Mouse (Mus musculus) CH12.LX (cell line): ENCODE data around the gene C2cd3. TPM values are rescaled to one million over a fixed set of nuclear protein-coding genes. Genes with fewer than 3 reads are reported as not detected.

Source experiments
- DNase-seq: peaks from one replicate; pipeline ENCODE4 v3.0.0-alpha.2; 2013; ENCODE audit errors: extremely low read depth
- H3K27ac ChIP-seq: 2 replicates; pipeline ENCODE4 v1.5.1; 2012; ENCODE audit warnings: low read depth, mild to moderate bottlenecking, control low read depth, moderate library complexity; ENCODE audit not compliant: insufficient read depth
- H3K27me3 ChIP-seq: replicated peaks from 2 replicates; pipeline ENCODE3; 2012; ENCODE audit warnings: inconsistent platforms
- H3K36me3 ChIP-seq, 2 experiments: replicated peaks in 1 of 2; 2 replicates each; pipeline versions ENCODE3 to v1.6.1; 2012; ENCODE audit warnings: inconsistent platforms in 1 of 2, low read length in 1 of 2, mild to moderate bottlenecking in 1 of 2, mixed read lengths in 1 of 2, moderate library complexity in 1 of 2; ENCODE audit not compliant: control insufficient read depth in 1 of 2, insufficient read depth in 1 of 2
- H3K4me1 ChIP-seq, 2 experiments: 2 replicates each; pipeline ENCODE4 v1.6.1; 2012; ENCODE audit warnings: inconsistent platforms in 1 of 2, moderate library complexity in 1 of 2; ENCODE audit not compliant: insufficient read depth in 2 of 2, control insufficient read depth in 1 of 2
- H3K4me2 ChIP-seq: 2 replicates; pipeline ENCODE4 v1.6.1; 2012; ENCODE audit warnings: low read depth, mild to moderate bottlenecking, control low read depth; ENCODE audit not compliant: poor library complexity, insufficient read depth, severe bottlenecking
- H3K4me3 ChIP-seq, 3 experiments: fragments of 150-350 bp in 1 of 3; sonication (generic) in 1 of 3; replicated peaks in 1 of 3; 2 replicates each; pipeline versions ENCODE3 to v1.5.1; 2011 to 2012; ENCODE audit warnings: low read depth in 2 of 3, low read length in 2 of 3, mild to moderate bottlenecking in 2 of 3, moderate library complexity in 2 of 3, control low read depth in 1 of 3, improper control_type of control experiment in 1 of 3, inconsistent platforms in 1 of 3, mixed read lengths in 1 of 3; ENCODE audit not compliant: poor library complexity in 1 of 3
- H3K79me2 ChIP-seq: replicated peaks from 2 replicates; pipeline ENCODE4 v1.6.1; 2012; ENCODE audit warnings: mild to moderate bottlenecking, moderate library complexity; ENCODE audit not compliant: control insufficient read depth, poor library complexity, insufficient read depth, severe bottlenecking; ENCODE audit errors: extremely low read depth
- H3K9ac ChIP-seq: 2 replicates; pipeline ENCODE4 v1.6.1; 2012; ENCODE audit warnings: low read depth, mild to moderate bottlenecking, control low read depth, moderate library complexity; ENCODE audit not compliant: insufficient read depth
- H3K9me3 ChIP-seq: replicated peaks from 2 replicates; pipeline ENCODE3; 2012; ENCODE audit warnings: low read length, inconsistent platforms, mixed read lengths
- BHLHE40 ChIP-seq: IDR thresholded peaks from 2 replicates; pipeline ENCODE4 v1.6.1; 2011; ENCODE audit warnings: mild to moderate bottlenecking, low read depth, low read length, improper control_type of control experiment
- EP300 ChIP-seq: IDR thresholded peaks from 2 replicates; pipeline ENCODE4 v1.6.1; 2011; ENCODE audit warnings: low read length, improper control_type of control experiment
- JUN ChIP-seq: IDR thresholded peaks from 2 replicates; pipeline ENCODE4 v1.6.1; 2011; ENCODE audit warnings: low read depth, mild to moderate bottlenecking, low read length, improper control_type of control experiment, moderate library complexity; ENCODE audit not compliant: insufficient read depth
- KAT2A ChIP-seq: IDR thresholded peaks from 2 replicates; pipeline ENCODE4 v1.6.1; 2012; ENCODE audit warnings: low read length, improper control_type of control experiment, inconsistent platforms; ENCODE audit not compliant: insufficient replicate concordance
- MAFK ChIP-seq: IDR thresholded peaks from 2 replicates; pipeline ENCODE4 v1.6.1; 2011; ENCODE audit warnings: low read length, improper control_type of control experiment; ENCODE audit not compliant: insufficient replicate concordance
- MAX ChIP-seq: IDR thresholded peaks from 2 replicates; pipeline ENCODE4 v1.6.1; 2011; ENCODE audit warnings: low read length, improper control_type of control experiment
- MYC ChIP-seq: IDR thresholded peaks from 2 replicates; pipeline ENCODE4 v1.6.1; 2011; ENCODE audit warnings: low read depth, mild to moderate bottlenecking, improper control_type of control experiment, low read length
- NRF1 ChIP-seq: IDR thresholded peaks from 2 replicates; pipeline ENCODE4 v1.6.1; 2014; ENCODE audit warnings: low read depth, mild to moderate bottlenecking, inconsistent platforms, low read length, improper control_type of control experiment, moderate library complexity
- POLR2A ChIP-seq: IDR thresholded peaks from 2 replicates; pipeline ENCODE4 v1.6.1; 2011; ENCODE audit warnings: low read depth, mild to moderate bottlenecking, improper control_type of control experiment, low read length
- POLR2AphosphoS2 ChIP-seq: IDR thresholded peaks from 2 replicates; pipeline ENCODE4 v1.6.1; 2011; ENCODE audit warnings: low read depth, low read length, improper control_type of control experiment
- SMC3 ChIP-seq: IDR thresholded peaks from 2 replicates; pipeline ENCODE4 v1.6.1; 2011; ENCODE audit warnings: low read depth, low read length, improper control_type of control experiment
- TBP ChIP-seq: conservative IDR thresholded peaks from 2 replicates; pipeline ENCODE4 v1.6.1; 2011; ENCODE audit warnings: low read depth, low read length, improper control_type of control experiment
- USF1 ChIP-seq: IDR thresholded peaks from 2 replicates; pipeline ENCODE4 v1.6.1; 2014; ENCODE audit warnings: low read depth, mild to moderate bottlenecking, inconsistent platforms, low read length, improper control_type of control experiment
- USF2 ChIP-seq: conservative IDR thresholded peaks from 2 replicates; pipeline ENCODE4 v1.6.1; 2011; ENCODE audit warnings: low read depth, low read length, improper control_type of control experiment
- ZKSCAN1 ChIP-seq: IDR thresholded peaks from 2 replicates; pipeline ENCODE4 v1.6.1; 2012; ENCODE audit warnings: low read depth, inconsistent platforms, low read length, improper control_type of control experiment, borderline replicate concordance
- ZNF384 ChIP-seq: IDR thresholded peaks from 2 replicates; pipeline ENCODE4 v1.6.1; 2012; ENCODE audit warnings: low read depth, low read length, improper control_type of control experiment, inconsistent platforms
- dilution Hi-C: fragments of 300-500 bp; cut with MboI; formaldehyde crosslinking; loops from 2 replicates; pipeline ENCODE4 v1.14.3; 2020; ENCODE audit warnings: low sequenced_read_pairs; ENCODE audit not compliant: extremely low pct_unique_long_range_greater_than_20kb, extremely low pct_ligation_motif_present
- in situ Hi-C: fragments of 300-500 bp; cut with MboI; formaldehyde crosslinking; loops from 3 replicates; pipeline ENCODE4 v1.14.3; 2019; ENCODE audit warnings: low sequenced_read_pairs, low pct_ligation_motif_present, low pct_unique_long_range_greater_than_20kb, mixed read lengths
- polyA plus RNA-seq: library from polyadenylated mRNA; unstranded; fragments of >175 nt; gene quantifications from 2 replicates; pipeline ENCODE4 v1.2.1, GENCODE M21; 2012; ENCODE audit warnings: low read depth; ENCODE audit not compliant: insufficient read length
- total RNA-seq, 2 experiments: library from RNA; depleted of rRNA; stranded (reverse); fragments of 300-350 nt in 1 of 2; fragments of >200 nt in 1 of 2; gene quantifications; 2 replicates each; pipeline ENCODE4 v1.2.3; 2012 to 2014

C2cd3 gene
- total and polyA plus RNA-seq, 3 experiments = 11.7 to 25.0 (median 16.7) TPM

DNA sequence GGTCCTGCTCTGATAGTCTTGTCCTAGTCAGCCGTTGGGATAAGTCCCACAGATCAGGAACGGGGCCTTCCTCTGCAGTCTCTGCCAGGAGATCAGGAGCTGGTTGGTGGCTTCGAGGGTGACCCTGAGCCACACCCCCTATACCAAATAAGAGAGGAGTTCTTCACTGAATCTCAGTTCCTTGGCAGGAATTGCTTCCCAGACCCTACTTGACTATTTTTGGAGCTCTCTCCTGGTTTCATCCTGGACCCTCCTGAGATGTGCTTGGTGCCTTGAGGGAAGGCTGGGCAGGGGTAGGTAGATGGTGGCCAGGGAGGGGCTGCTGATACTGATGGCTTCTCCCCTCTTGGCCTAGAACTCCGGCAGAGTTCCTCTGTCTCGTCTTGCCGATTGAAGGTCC is 124.3 kb downstream of the C2cd3 start:
- H3K27me3 ChIP-seq = no peaks in the 10 kb centered on the region
- H3K9ac ChIP-seq = peak overlapping the region; percentile 75
- dilution Hi-C loops = no loop called here
- peaks cover 12 to 61% of the 10 kb centered on the region in 2 experiments for H3K4me1 ChIP-seq
- H3K27ac ChIP-seq = peak overlapping the region; percentile 91
- H3K9me3 ChIP-seq = no peaks in the 10 kb centered on the region
- in situ Hi-C loops = no loop called here
- H3K4me2 ChIP-seq = peak overlapping the region; percentile 61
- H3K36me3 ChIP-seq = peaks cover 44 to 66% of the 10 kb centered on the region in 2 experiments
- peaks cover 25% of the 10 kb centered on the region for H3K79me2 ChIP-seq
- H3K4me3 ChIP-seq = peak overlapping the region; percentile 35 to 48 (median 44)
- DNase-seq = no peak
- TF ChIP-seq BHLHE40 = no peak
- TF ChIP-seq NRF1 = no peak
- TF ChIP-seq USF2 = no peak
- no peak for TF ChIP-seq SMC3
- TF ChIP-seq MAFK = no peak
- TF ChIP-seq USF1 = no peak
- TF ChIP-seq KAT2A = no peak
- TF ChIP-seq TBP = no peak
- no peak for TF ChIP-seq POLR2A
- no peak for TF ChIP-seq JUN
- no peak for TF ChIP-seq ZKSCAN1
- TF ChIP-seq POLR2AphosphoS2 = no peak
- TF ChIP-seq ZNF384 = no peak
- TF ChIP-seq, all 38 proteins: peak for 0

DNA sequence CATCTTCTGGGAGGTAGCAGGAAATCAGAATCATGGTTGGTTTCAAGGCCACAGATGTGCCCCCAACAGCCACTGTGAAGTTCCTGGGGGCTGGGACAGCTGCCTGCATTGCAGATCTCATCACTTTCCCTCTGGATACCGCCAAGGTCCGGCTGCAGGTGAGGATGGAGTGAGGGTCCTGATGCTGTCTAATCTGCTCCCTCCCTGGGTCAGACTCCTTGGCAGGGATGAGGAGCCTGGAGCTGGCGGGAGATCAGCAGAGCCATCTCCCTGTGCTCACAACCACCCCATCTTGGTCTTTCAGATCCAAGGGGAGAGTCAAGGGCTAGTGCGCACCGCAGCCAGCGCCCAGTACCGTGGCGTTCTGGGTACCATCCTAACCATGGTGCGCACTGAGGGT is 124.8 kb downstream of the C2cd3 start:
- Histone ChIP-seq H3K36me3 (peaks cover 44 to 66% of the 10 kb centered on the region in 2 experiments), H3K9ac (no peak overlapping the region), H3K79me2 (peaks cover 25% of the 10 kb centered on the region), H3K4me1 (peaks cover 12 to 64% of the 10 kb centered on the region in 2 experiments), H3K4me2 (no peak overlapping the region; the same call in 1 of the 2 replicates), H3K27me3 (no peaks in the 10 kb centered on the region), H3K9me3 (no peaks in the 10 kb centered on the region), H3K4me3 (peak overlapping the region in 1 of 3 experiments; percentile 48), H3K27ac (peak overlapping the region; percentile 91)
- TF ChIP-seq TBP = no peak
- dilution Hi-C loops = no loop called here
- in situ Hi-C loops = no loop called here
- no peak for DNase-seq

DNA sequence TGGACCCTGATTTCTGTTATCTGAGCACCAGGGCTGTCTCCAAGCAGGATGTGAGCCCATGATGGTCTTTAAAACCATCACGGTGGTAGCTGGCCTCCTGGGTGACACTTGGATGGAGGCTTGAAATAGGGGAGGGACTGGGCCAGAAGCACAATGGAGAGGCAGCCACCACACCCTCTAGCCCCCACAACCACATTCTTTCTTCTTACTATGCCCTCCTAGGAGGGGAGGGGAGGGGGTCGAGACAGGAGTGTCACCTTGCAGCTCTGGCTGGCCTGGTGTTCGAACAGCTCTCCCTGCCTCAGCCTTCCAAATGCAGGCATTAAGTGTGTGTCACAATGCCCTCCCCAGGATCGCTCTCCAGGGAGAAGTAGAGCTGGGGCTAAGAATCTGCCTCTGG is 125.4 kb downstream of the C2cd3 start:
- no peak overlapping the region for H3K4me3 ChIP-seq
- no peak overlapping the region for H3K27ac ChIP-seq
- no peak overlapping the region for H3K9ac ChIP-seq
- TF ChIP-seq ZKSCAN1 (no peak), MYC (no peak), MAX (no peak), EP300 (no peak), SMC3 (no peak), POLR2A (no peak)
- no peaks in the 10 kb centered on the region for H3K27me3 ChIP-seq
- peaks cover 44 to 68% of the 10 kb centered on the region in 2 experiments for H3K36me3 ChIP-seq
- peaks cover 25% of the 10 kb centered on the region for H3K79me2 ChIP-seq
- dilution Hi-C loops (no loop called here), in situ Hi-C loops (no loop called here)
- no peaks in the 10 kb centered on the region for H3K9me3 ChIP-seq
- no peak for DNase-seq
- H3K4me1 ChIP-seq = peaks cover 12 to 63% of the 10 kb centered on the region in 2 experiments
- no peak overlapping the region for H3K4me2 ChIP-seq
